Mouse (Mus musculus) intestine, embryonic 14.5 days (tissue): ENCODE measurements at regions not wholly inside any gene's neighbourhood (a gene's known extent, or its start where the extent isn't known, plus 50 kb on each side); places are given as distances from the start of the nearest gene placed in this dataset.

Experiments
- ATAC-seq: fragments of 200-750 bp; cut with Nextera tagmentation; replicated peaks from 2 replicates; pipeline ENCODE4 v1.8.0; 2017; ENCODE audit warnings: low read depth, moderate number of reproducible peaks, moderate TSS enrichment, moderate library complexity; ENCODE audit not compliant: low FRiP score, low TSS enrichment
- DNase-seq: peaks from one replicate; pipeline ENCODE4 v3.0.0-alpha.2; 2018; ENCODE audit warnings: low spot score
- H3K27ac ChIP-seq: fragments of 300-500 bp; sonication (generic); 2 replicates; pipeline ENCODE4 v1.5.1; 2014; ENCODE audit warnings: low read depth, mild to moderate bottlenecking, control low read depth
- H3K27me3 ChIP-seq: fragments of 300-500 bp; sonication (generic); replicated peaks from 2 replicates; pipeline ENCODE4 v1.6.1; 2014; ENCODE audit warnings: low read length, control low read depth; ENCODE audit not compliant: control insufficient read depth, insufficient read depth
- H3K36me3 ChIP-seq: fragments of 300-500 bp; sonication (generic); 2 replicates; pipeline ENCODE4 v1.6.1; 2014; ENCODE audit warnings: low read length, control low read depth; ENCODE audit not compliant: control insufficient read depth, insufficient read depth
- H3K4me1 ChIP-seq: fragments of 300-500 bp; sonication (generic); replicated peaks from 2 replicates; pipeline ENCODE4 v1.6.1; 2014; ENCODE audit warnings: low read length, control low read depth, mixed read lengths; ENCODE audit not compliant: control insufficient read depth, insufficient read depth
- H3K4me2 ChIP-seq: fragments of 300-500 bp; sonication (generic); 2 replicates; pipeline ENCODE4 v1.6.1; 2014; ENCODE audit warnings: low read length
- H3K4me3 ChIP-seq: fragments of 300-500 bp; sonication (generic); 2 replicates; pipeline ENCODE4 v1.5.1; 2014; ENCODE audit warnings: low read depth, low read length, control low read depth, mixed read lengths
- H3K9ac ChIP-seq: fragments of 300-500 bp; sonication (generic); 2 replicates; pipeline ENCODE4 v1.6.1; 2014; ENCODE audit warnings: mild to moderate bottlenecking, low read length
- H3K9me3 ChIP-seq: fragments of 300-500 bp; sonication (generic); 2 replicates; pipeline ENCODE4 v1.6.1; 2016; ENCODE audit warnings: low read length, control low read depth; ENCODE audit not compliant: control insufficient read depth
- WGBS: fragments of 180-500 bp; shearing (Covaris S2); extraction: QIAGEN DNeasy Blood & Tissue Kit; methylation state at CpG from one replicate; pipeline ENCODE4 v1.1.7; 2014; 5-methylcytosine and 5-hydroxymethylcytosine counted together

DNA sequence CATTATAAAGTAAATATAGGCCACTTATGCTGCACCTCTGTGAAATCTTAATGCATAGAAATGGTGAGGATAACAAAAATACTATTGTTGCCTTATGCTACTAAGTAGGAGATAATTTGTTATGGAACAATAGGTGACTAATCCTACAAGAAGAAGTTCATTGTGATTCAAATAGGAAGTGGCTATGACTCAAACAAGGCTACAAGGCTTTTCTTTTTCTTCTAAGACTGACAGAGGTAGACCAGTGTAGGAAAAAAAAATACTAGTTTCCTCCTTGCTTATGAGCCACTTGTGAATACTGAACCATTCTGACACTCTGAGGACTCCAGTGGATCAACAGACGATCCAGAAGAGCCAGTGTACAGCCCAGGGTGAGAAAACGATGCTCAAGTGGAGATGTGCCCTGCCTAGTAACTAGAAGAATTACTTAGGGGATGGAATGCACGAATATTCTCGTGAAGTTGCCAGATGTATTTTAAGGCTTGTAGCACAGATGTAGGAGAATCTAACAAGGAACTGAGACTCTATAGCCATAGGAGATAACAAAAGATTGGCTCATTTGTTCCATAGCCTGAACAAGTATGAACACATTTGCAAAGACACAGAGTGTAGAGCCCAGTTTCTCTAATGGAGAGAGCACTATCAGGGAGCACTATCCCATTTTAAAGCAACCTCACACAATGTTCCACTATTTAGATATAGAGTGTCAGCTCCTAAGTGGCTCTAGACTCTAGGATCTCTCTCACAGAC, 60.3 kb downstream of the Fzd1 start:
- Histone ChIP-seq H3K27ac (no peak overlapping the region), H3K9ac (no peak overlapping the region), H3K4me3 (no peak overlapping the region), H3K27me3 (no peaks in the 10 kb centered on the region), H3K4me2 (no peak overlapping the region), H3K4me1 (no peaks in the 10 kb centered on the region), H3K9me3 (no peaks in the 10 kb centered on the region), H3K36me3 (no peaks in the 10 kb centered on the region)
- ATAC-seq (no peak), DNase-seq (no peak)
- 77% methylated on average over 4 of the region's 4 CpGs for WGBS

DNA sequence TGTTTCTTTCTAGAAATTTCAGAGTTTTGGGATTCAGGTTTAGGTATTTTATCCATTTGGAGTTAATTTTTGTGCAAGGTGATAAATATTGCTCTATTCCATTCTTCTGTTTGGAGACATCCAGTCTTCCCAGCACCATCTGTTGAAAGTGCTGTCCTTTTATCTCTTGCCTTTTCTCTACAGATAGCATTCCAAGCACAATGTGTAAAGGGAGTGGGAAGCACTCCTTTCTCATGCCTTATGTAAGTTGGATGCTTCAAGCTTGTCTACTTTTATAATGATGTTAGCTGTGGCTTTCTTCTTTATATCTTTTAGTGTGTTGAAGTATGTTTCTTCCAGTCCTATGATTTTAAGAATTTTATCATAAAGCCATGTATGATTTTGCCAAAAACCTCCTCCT, 61.1 kb downstream of the Fzd1 start:
- ATAC-seq (no peak), DNase-seq (no peak)
- no peak overlapping the region for H3K9ac ChIP-seq
- H3K36me3 ChIP-seq, result no peaks in the 10 kb centered on the region
- H3K27me3 ChIP-seq, result no peaks in the 10 kb centered on the region
- no peaks in the 10 kb centered on the region for H3K4me1 ChIP-seq
- no peak overlapping the region for H3K4me2 ChIP-seq
- H3K27ac ChIP-seq, result no peak overlapping the region
- no peaks in the 10 kb centered on the region for H3K9me3 ChIP-seq
- no peak overlapping the region for H3K4me3 ChIP-seq

DNA sequence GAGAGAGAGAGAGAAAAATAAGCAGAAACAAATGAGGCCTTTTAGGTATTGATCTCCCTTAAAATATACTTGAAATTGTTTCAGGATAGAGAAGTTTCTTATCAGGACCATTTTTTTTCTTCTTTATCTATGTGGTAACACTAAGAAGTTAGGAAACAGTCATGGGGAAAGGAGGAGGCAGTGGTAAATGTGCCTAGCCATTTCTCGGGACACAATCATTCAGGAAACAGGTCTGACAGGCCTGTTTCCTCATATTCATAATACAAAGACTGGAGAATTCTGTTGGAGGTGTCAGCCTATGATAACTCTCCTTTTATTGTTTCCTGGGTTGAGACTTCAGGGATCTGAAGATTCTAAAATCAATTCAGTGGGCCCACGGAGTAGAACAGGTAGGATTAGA, 68.7 kb downstream of the Fzd1 start:
- 59% methylated on average over 2 of the region's 2 CpGs for WGBS

DNA sequence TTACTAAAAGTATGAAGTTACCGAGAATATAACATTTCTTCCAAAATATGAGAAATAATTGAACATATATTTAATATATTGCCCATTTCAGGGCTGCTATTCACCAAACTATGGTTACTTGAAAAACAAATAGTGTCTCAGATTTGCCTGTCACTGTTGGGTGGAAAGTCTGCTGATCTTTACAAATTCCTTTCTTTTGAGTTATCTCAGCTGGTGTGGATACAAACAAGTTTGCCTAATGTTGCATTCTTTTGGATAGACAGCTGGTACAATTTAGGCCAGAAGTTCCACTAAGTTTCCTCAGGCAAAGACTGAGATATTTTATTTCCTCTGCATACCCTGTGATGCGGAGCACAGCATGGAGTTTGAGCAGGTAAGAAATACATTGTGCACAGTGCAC, 82.5 kb downstream of the Fzd1 start:
- Histone ChIP-seq H3K4me1 (no peaks in the 10 kb centered on the region), H3K9me3 (no peaks in the 10 kb centered on the region), H3K27ac (0 out of 2 replicates have a peak overlapping the region, but pooled peaks have one; percentile 38), H3K4me3 (no peak overlapping the region), H3K27me3 (no peaks in the 10 kb centered on the region), H3K9ac (no peak overlapping the region), H3K36me3 (no peaks in the 10 kb centered on the region), H3K4me2 (no peak overlapping the region)
- no peak for ATAC-seq
- no peak for DNase-seq
- WGBS, result 76% methylated on average over 2 of the region's 2 CpGs

More for the DNA sequence above, 68.7 kb downstream of the Fzd1 start:
- H3K9me3 ChIP-seq, result no peaks in the 10 kb centered on the region
- no peak for ATAC-seq
- no peak overlapping the region for H3K9ac ChIP-seq
- H3K4me2 ChIP-seq, result no peak overlapping the region
- no peaks in the 10 kb centered on the region for H3K27me3 ChIP-seq
- H3K4me3 ChIP-seq, result no peak overlapping the region
- H3K36me3 ChIP-seq, result no peaks in the 10 kb centered on the region
- no peak for DNase-seq
- H3K27ac ChIP-seq, result no peak overlapping the region
- no peaks in the 10 kb centered on the region for H3K4me1 ChIP-seq

DNA sequence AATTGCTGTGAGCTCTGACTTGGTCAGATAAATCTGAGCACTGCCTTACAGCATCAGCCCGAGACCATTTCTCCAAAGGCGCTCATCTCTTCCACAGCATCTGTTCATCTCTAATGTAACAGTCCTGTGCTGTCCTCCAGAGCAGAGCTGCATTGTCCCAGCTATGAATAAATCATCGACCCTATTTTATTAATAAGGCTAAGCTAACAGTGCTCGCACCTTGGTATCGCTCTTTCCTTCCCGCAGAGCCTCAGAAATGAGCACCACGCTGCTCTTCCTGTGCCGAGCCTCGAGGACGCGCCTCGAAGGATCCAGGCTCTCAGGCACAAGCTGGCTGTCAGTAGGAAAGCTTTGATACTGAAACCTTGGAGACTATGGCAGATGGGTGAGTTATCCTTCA, 91.5 kb downstream of the Fzd1 start:
- Histone ChIP-seq H3K27me3 (no peaks in the 10 kb centered on the region), H3K9me3 (no peaks in the 10 kb centered on the region), H3K27ac (no peak overlapping the region), H3K4me2 (no peak overlapping the region), H3K4me1 (peaks cover 22% of the 10 kb centered on the region), H3K4me3 (no peak overlapping the region), H3K9ac (no peak overlapping the region), H3K36me3 (no peaks in the 10 kb centered on the region)
- WGBS, result 80% methylated on average over 12 of the region's 12 CpGs
- ATAC-seq, result no peak
- DNase-seq, result no peak

DNA sequence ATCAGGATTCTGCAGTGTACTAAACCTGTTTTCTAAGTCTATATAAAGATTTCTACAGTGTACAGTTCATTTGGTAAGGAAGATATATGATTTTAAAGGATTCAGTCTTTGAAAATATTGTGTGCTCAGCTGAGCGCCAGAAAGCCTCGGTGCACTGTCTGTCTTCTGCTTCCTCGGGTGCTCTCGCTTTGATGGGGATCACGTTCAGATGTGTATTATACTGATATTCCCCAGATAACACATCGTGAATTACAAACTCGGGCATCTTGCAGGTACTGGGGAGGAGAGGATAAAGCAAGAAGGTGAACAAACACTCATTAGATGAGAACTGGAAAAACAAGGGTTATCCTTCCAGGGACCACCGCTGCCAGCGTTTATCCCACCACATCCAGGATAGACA, 91.9 kb downstream of the Fzd1 start:
- H3K27ac ChIP-seq, result no peak overlapping the region
- H3K4me3 ChIP-seq, result no peak overlapping the region
- peaks cover 25% of the 10 kb centered on the region for H3K4me1 ChIP-seq
- no peak overlapping the region for H3K4me2 ChIP-seq
- no peaks in the 10 kb centered on the region for H3K27me3 ChIP-seq
- H3K9me3 ChIP-seq, result no peaks in the 10 kb centered on the region
- H3K9ac ChIP-seq, result no peak overlapping the region
- no peaks in the 10 kb centered on the region for H3K36me3 ChIP-seq
- DNase-seq, result no peak
- WGBS, result 65% methylated on average over 9 of the region's 9 CpGs
- ATAC-seq, result no peak

DNA sequence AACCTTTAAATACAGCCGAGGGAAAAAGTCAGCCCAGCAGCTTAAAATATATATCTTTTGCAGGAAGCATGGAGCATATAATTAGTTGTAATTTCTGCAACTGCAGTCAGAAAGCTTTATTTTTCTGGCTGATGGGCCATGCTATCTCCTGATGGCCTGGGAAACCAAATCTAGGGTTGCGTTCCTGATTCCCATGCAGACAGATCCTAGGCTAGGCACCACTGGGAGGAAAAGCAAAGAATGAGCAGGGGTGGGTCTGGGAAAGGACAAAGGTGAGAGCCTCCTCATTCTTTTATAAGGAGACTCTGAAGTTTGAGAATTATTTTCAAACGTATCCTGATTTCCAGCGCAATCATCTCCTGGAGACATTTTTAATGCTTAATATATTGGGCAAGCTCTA, 92.9 kb downstream of the Fzd1 start:
- DNase-seq (no peak), ATAC-seq (no peak)
- Histone ChIP-seq H3K4me3 (no peak overlapping the region), H3K27me3 (no peaks in the 10 kb centered on the region), H3K4me1 (peaks cover 27% of the 10 kb centered on the region), H3K9me3 (no peaks in the 10 kb centered on the region), H3K27ac (no peak overlapping the region), H3K4me2 (no peak overlapping the region), H3K36me3 (no peaks in the 10 kb centered on the region), H3K9ac (no peak overlapping the region)
- WGBS, result 57% methylated on average over 4 of the region's 4 CpGs

DNA sequence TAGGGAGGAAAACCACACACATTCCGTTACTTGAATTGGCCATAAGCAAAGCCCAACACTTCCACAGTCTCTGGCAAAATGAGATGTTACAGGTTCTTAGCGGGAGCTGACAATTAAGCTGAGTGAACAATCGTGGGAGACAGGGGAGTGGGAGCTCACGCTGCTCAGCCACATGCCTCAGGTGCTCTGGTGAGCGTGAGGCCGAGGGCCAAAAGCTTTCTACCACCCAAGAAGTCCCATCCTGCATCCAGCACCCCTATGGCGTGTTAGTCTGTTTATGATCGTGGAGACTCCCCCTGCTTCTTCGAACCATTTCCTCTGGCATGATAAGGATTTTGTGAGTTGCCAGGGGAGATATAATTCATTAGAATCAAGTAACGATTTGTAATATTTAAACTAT, 93.3 kb downstream of the Fzd1 start:
- no peaks in the 10 kb centered on the region for H3K36me3 ChIP-seq
- H3K4me3 ChIP-seq, result no peak overlapping the region
- H3K9ac ChIP-seq, result no peak overlapping the region
- H3K4me2 ChIP-seq, result no peak overlapping the region
- no peak for ATAC-seq
- peaks cover 27% of the 10 kb centered on the region for H3K4me1 ChIP-seq
- 55% methylated on average over 10 of the region's 10 CpGs for WGBS
- H3K9me3 ChIP-seq, result no peaks in the 10 kb centered on the region
- H3K27me3 ChIP-seq, result no peaks in the 10 kb centered on the region
- DNase-seq, result no peak
- no peak overlapping the region for H3K27ac ChIP-seq

DNA sequence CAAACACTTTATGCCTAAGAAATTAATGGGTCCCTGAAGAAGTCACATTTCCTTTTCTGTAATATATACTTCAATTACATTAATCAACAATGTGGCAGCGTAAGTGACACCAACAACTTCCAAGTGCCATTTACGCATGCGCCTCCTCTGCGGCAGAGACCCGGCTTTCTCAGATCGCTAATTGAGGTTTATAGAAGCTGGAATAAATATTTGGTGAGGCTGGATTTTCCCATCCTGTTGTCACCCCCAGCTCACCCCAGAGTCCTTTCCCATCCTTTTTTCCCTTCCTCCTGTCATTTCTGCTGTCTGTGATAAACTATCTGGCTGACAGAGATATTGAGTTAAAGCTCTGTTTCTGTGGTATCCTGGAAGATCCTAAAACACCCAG, 95.6 kb downstream of the Fzd1 start:
- Histone ChIP-seq H3K4me2 (peak overlapping the region; percentile 39), H3K4me3 (peak overlapping the region; percentile 7; the same call in 1 of the 2 replicates), H3K4me1 (peaks cover 27% of the 10 kb centered on the region), H3K9me3 (peaks cover 2% of the 10 kb centered on the region; the same call in 1 of the 2 replicates), H3K27ac (peak overlapping the region; percentile 34; the same call in 1 of the 2 replicates), H3K36me3 (no peaks in the 10 kb centered on the region), H3K9ac (no peak overlapping the region), H3K27me3 (no peaks in the 10 kb centered on the region)
- ATAC-seq (no peak), DNase-seq (no peak)
- 22% methylated on average over 6 of the region's 6 CpGs for WGBS
